Mouse (Mus musculus): Measurements from ENCODE around the gene Atp1a2. TPM values are rescaled to one million over a fixed set of nuclear protein-coding genes. Genes with fewer than 3 reads are reported as not detected.

The Atp1a2 gene
- polyA plus RNA-seq, 1 experiment = 82.9 TPM

DNA sequence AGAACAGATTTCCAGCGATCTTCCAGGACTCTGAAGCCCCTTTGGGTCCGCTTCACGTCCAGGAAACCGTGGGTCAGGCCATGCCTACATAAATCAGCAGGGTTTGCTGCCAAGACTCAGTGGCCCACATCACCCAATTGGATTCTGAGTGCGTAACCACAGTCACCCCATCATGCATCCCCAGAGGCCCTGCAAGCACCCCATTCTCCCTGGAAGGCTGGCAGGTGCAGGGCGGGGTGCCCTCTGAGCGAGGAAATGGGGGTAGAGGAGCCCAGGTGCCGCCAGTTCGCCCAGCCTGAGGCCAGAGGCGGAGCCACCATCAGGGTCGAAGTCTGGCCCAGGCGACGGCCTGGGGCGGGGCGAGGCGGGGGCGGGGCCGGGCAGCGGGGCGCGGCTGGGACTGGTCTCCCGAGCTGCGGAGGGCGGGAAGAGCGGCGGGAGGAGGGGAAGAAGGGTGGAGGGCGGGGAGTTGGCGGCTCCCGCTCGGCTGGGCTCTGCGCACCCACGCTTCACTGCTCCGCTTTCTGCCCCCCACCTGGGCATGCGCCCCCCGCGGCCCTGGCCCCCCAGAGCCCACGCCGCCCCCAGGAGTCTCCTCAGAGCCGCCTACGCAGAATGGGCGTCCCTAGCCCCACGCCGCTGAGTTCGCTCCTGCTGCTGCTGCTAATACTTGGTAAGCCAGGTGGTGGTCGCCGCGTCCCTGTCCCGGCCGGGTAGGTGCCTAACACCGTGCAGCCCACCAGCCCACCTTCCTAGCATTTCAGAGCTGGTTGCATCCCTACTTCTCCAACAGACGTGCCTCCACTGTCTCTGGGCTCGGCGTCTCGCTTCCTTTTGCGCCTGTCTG, 14.3 kb upstream of the Atp1a2 start:
- peak; percentile 94 for DNase-seq (ENCODE audit: low read depth)
- TF ChIP-seq CTCF (IDR thresholded peaks at IDR 0.05; ENCODE audit: borderline replicate concordance, extremely low read depth, insufficient read depth, insufficient read length) (no peak), POLR2A (IDR thresholded peaks at IDR 0.05; ENCODE audit: borderline replicate concordance, extremely low read depth, insufficient read depth, insufficient read length, poor library complexity, severe bottlenecking) (peak; percentile 53; the same call in 1 of the 2 replicates)

DNA sequence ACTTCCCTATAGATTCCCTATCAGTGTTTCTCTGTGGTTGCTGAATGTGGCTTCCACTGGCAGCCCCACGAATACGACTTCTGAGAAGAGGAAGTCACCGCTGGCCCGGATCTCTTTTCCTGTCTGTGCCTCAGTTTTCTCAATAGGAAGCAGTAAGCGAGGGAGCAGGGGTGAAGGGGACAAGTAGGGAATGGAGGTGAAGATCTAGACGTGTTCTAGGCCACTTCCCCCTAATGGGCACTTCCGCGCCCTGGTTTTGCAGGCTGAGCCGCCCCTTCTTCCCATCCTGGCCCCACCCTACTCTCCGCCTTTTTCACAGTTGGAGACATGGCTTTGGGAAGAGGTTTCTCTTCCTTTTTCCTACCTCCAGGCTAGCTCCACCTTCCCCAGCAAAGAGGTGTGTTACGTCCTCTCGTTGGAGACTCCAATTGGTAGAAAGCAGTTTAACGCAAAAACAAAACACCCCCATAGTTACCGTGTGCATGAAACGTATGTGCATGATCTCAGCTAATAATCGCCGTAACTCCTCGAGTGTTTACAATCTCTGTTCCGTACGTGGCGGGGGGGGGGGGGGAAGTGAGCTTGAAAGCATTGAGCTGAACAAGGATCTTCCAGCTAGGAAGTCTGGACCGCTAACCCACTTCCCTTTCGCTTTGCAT, 13.5 kb upstream of the Atp1a2 start:
- DNase-seq (ENCODE audit: low read depth) = peak; percentile 78
- no peak for TF ChIP-seq POLR2A (IDR thresholded peaks at IDR 0.05; ENCODE audit: borderline replicate concordance, extremely low read depth, insufficient read depth, insufficient read length, poor library complexity, severe bottlenecking)
- TF ChIP-seq CTCF (IDR thresholded peaks at IDR 0.05; ENCODE audit: borderline replicate concordance, extremely low read depth, insufficient read depth, insufficient read length) = 0 out of 2 replicates have a peak, but pooled peaks have one; percentile 3

DNA sequence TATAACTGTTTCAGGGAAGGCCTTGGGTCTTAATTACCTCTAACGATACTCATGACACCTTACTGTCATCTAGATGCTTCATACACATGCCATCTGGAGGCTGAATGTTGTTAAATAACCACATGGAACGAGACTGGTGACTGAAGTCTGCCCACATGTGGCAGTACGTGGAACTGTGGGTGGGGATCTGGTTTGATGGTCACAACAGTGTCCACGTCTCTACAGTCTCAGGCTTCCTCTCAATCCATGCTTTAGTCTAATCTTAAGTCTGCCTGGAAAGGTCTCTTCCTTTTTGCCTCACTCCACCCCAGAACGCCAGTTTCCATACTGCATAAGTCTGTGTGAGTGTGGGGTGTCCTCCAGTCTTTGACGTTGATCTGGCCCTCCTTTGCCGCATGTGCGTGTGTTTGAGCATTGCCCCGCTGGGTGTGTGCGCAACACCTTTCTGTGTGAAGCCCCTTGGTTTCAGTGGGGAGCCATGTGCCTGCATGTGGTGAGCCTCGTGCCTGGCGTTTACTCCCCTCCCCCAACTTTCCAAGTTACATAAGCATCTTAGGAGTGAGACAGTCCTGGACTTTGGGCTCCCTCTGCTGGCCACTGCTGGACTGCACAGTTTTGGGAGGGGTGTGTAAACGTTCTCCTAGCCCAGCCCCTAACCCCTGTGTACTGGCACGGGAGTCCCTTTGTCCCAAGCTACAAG, 12.0 kb upstream of the Atp1a2 start:
- TF ChIP-seq POLR2A (IDR thresholded peaks at IDR 0.05; ENCODE audit: borderline replicate concordance, extremely low read depth, insufficient read depth, insufficient read length, poor library complexity, severe bottlenecking) (no peak), CTCF (IDR thresholded peaks at IDR 0.05; ENCODE audit: borderline replicate concordance, extremely low read depth, insufficient read depth, insufficient read length) (peak; percentile 96)
- DNase-seq (ENCODE audit: low read depth) = peak; percentile 97

DNA sequence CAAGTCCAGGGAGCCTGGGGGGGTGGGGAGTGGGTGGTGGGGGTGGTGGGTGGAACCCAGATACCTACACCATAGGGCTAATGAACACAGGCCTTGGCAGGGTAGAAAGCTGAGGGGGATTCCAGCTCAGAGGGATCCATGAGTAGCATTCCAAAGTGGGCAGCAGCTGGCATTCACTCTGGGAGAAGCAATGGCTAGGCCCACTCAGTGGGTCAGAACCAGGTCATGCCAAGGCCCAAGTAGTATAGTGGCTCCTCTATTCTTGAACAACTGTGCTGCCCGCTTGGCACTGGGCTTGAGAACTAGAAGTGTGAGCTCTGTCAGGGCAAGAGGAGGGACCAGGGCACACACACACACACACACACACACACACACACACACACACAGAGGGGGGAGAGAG, 10.5 kb upstream of the Atp1a2 start:
- no peak for TF ChIP-seq POLR2A (IDR thresholded peaks at IDR 0.05; ENCODE audit: borderline replicate concordance, extremely low read depth, insufficient read depth, insufficient read length, poor library complexity, severe bottlenecking)
- TF ChIP-seq CTCF (IDR thresholded peaks at IDR 0.05; ENCODE audit: borderline replicate concordance, extremely low read depth, insufficient read depth, insufficient read length) = no peak
- DNase-seq (ENCODE audit: low read depth) = no peak

DNA sequence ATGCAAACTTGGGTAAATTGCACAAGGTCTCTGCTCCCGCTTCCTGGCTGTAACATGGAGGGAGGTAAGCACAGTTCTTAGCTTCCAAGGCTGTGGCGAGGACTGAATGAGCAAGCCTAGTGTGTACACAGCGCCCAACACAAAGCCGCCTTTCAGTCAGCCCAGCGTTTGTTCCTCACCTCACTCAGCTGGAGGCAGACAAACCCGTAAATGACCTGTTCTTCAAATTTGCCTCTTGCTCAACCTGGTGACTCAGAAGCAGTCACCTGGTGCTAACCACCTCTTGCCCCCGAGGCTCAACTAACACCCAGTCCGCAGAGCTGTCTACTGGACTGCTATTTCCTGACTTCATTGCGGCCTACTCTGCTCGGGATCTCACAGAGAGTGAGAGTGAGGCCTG, 10.1 kb upstream of the Atp1a2 start:
- peak; percentile 69 for DNase-seq (ENCODE audit: low read depth)
- TF ChIP-seq POLR2A (IDR thresholded peaks at IDR 0.05; ENCODE audit: borderline replicate concordance, extremely low read depth, insufficient read depth, insufficient read length, poor library complexity, severe bottlenecking) (no peak), CTCF (IDR thresholded peaks at IDR 0.05; ENCODE audit: borderline replicate concordance, extremely low read depth, insufficient read depth, insufficient read length) (no peak)

DNA sequence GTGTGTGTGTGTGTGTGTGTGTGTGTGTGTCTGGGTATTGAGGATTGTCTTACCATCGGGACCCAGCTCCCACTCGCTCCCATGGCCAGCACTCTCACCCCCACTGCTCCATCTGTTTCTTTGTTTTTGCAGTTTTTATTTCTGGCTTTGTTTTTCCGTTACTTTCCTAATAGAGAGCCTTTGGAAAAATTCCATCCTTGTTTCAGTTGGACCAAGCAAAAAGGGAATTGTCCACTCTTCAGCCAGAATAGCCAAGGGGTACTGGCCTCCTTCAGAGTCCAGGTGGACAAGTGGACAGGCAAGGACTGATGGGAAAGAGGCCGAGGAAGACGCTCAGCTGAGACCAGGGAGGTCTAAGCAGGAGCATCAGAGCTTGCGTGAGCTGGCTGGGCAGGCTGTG, 9.0 kb upstream of the Atp1a2 start:
- no peak for DNase-seq (ENCODE audit: low read depth)
- TF ChIP-seq POLR2A (IDR thresholded peaks at IDR 0.05; ENCODE audit: borderline replicate concordance, extremely low read depth, insufficient read depth, insufficient read length, poor library complexity, severe bottlenecking) (no peak), CTCF (IDR thresholded peaks at IDR 0.05; ENCODE audit: borderline replicate concordance, extremely low read depth, insufficient read depth, insufficient read length) (no peak)

DNA sequence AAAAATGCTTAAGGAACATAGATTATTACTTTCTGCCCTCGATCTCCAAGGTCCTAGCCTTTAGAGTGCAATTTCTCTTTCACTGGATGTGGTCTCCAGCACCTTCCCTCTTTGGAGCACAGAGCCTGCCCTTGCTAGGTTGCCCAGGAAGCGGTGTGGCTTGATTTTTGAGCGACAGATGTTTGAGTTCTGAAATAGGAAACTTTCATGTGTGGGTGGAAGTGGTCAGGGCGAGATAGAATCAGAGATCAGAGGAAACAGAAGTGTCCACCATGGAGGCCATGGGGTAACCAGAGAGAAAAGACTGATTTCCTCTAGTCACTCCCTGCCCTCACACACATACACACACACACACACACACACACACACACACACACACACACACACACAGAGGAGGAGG, 8.3 kb upstream of the Atp1a2 start:
- TF ChIP-seq POLR2A (IDR thresholded peaks at IDR 0.05; ENCODE audit: borderline replicate concordance, extremely low read depth, insufficient read depth, insufficient read length, poor library complexity, severe bottlenecking) = no peak
- no peak for TF ChIP-seq CTCF (IDR thresholded peaks at IDR 0.05; ENCODE audit: borderline replicate concordance, extremely low read depth, insufficient read depth, insufficient read length)
- no peak for DNase-seq (ENCODE audit: low read depth)

DNA sequence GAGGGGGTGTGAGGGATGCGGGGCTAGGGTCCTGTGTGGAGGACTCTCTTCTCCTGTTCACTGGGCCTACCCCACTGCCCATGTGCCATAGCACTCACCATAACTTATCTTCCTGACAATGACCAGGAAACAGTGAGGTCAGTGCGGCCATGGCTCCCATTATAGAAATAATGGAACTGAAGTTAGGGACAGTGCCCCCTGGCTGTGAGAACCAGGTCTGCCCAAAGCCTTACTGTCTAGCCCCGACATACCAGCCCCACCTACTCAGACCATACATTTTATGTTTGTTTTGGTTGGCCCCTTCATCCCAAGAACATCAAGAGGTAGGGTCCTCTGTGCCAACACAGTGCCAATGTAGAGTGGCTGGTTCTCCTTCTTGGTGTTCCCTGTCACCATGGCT, 7.8 kb upstream of the Atp1a2 start:
- TF ChIP-seq CTCF (IDR thresholded peaks at IDR 0.05; ENCODE audit: borderline replicate concordance, extremely low read depth, insufficient read depth, insufficient read length) (no peak; the same call in 1 of the 2 replicates), POLR2A (IDR thresholded peaks at IDR 0.05; ENCODE audit: borderline replicate concordance, extremely low read depth, insufficient read depth, insufficient read length, poor library complexity, severe bottlenecking) (no peak)
- no peak for DNase-seq (ENCODE audit: low read depth)

DNA sequence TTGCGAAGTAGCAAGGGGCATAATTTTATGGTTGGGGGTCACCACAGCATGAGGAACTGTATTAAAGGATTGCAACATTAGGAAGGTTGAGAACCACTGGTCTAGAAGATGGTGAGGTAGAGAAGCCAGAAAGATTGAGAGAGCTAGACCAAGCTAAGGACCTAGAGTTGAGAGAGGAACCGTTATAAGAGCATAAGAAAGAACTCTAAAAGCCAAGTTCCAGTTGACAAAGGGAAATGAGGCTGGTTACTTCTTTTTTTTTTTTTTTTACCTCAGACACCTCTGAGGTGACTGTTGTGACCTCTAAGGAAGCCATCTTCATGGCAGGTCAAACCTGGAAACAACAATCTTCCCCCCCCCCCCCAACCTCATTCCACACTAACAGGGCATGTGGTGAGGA, 7.3 kb upstream of the Atp1a2 start:
- TF ChIP-seq CTCF (IDR thresholded peaks at IDR 0.05; ENCODE audit: borderline replicate concordance, extremely low read depth, insufficient read depth, insufficient read length) = no peak
- no peak for TF ChIP-seq POLR2A (IDR thresholded peaks at IDR 0.05; ENCODE audit: borderline replicate concordance, extremely low read depth, insufficient read depth, insufficient read length, poor library complexity, severe bottlenecking)
- DNase-seq (ENCODE audit: low read depth) = no peak

DNA sequence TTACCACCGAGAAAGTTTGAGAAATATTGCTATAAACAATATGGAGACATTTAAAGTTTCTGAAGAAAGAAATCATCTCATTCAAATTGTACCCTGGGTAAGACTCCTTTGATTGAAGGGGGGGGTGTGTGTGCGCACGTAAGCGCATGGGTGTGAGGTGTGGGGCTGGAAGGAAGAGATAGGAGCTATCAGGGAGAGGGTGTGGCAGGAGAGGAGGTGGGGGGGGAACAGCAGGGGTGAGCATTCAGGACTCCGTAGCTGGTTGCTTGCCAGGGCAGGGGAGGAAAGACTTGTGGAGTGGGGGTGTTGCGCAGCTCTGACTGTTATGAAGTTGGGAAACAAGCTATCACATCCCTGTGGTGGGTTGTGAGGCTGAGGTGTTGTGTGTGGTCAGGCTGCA, 6.6 kb upstream of the Atp1a2 start:
- no peak for TF ChIP-seq CTCF (IDR thresholded peaks at IDR 0.05; ENCODE audit: borderline replicate concordance, extremely low read depth, insufficient read depth, insufficient read length)
- TF ChIP-seq POLR2A (IDR thresholded peaks at IDR 0.05; ENCODE audit: borderline replicate concordance, extremely low read depth, insufficient read depth, insufficient read length, poor library complexity, severe bottlenecking) = no peak
- DNase-seq (ENCODE audit: low read depth) = no peak

DNA sequence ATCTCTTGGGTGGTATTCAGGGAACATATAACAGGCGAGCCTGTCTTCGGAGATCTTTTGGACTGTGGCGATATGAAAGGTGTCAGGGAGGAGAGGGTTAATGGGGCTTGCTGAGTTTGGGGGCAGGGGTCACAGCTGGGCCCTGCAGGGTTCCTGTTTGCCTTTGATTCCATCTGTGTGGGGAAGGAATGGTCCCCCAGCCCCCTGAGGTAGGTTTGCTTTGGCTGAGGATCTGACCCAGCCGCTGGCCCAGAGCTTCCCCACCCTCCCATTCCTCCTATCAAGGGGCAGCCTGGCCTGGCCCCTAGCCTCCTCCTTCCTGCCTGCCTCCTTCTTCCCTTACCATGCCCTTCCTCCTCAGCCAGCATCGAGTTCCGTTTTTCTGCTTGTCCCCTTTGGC, 5.0 kb upstream of the Atp1a2 start:
- TF ChIP-seq CTCF (IDR thresholded peaks at IDR 0.05; ENCODE audit: borderline replicate concordance, extremely low read depth, insufficient read depth, insufficient read length) = no peak
- TF ChIP-seq POLR2A (IDR thresholded peaks at IDR 0.05; ENCODE audit: borderline replicate concordance, extremely low read depth, insufficient read depth, insufficient read length, poor library complexity, severe bottlenecking) = no peak
- DNase-seq (ENCODE audit: low read depth) = no peak

Measured in brain, embryonic 14.5 days (tissue).